Mouse (Mus musculus) ES-Bruce4 (cell line): Measurements from ENCODE around the gene Ksr2. TPM values are rescaled to one million over a fixed set of nuclear protein-coding genes. Genes with fewer than 3 reads are reported as not detected.

Experiments used
- H3K27ac ChIP-seq: 2 replicates; pipeline ENCODE4 v1.5.1; 2012; ENCODE audit warnings: low read length, inconsistent platforms; ENCODE audit not compliant: insufficient read depth
- H3K27me3 ChIP-seq: 2 replicates; pipeline ENCODE4 v1.6.1; 2012; ENCODE audit warnings: mild to moderate bottlenecking, low read length, inconsistent platforms; ENCODE audit not compliant: control insufficient read depth, poor library complexity, insufficient read depth, severe bottlenecking
- H3K36me3 ChIP-seq: 2 replicates; pipeline ENCODE4 v1.6.1; 2012; ENCODE audit warnings: inconsistent platforms, mild to moderate bottlenecking, low read length, moderate library complexity; ENCODE audit not compliant: control insufficient read depth, poor library complexity, insufficient read depth, severe bottlenecking
- H3K4me1 ChIP-seq: one replicate; pipeline ENCODE4 v1.8.1; 2011; ENCODE audit warnings: low read length; ENCODE audit not compliant: control insufficient read depth, insufficient read depth
- H3K4me3 ChIP-seq: 2 replicates; pipeline ENCODE4 v1.5.1; 2011; ENCODE audit warnings: low read depth, mild to moderate bottlenecking, low read length
- H3K9ac ChIP-seq: 2 replicates; pipeline ENCODE4 v1.6.1; 2012; ENCODE audit warnings: low read depth, mild to moderate bottlenecking, inconsistent platforms; ENCODE audit not compliant: poor library complexity, severe bottlenecking
- H3K9me3 ChIP-seq: replicated peaks from 2 replicates; pipeline ENCODE4 v1.6.1; 2012; ENCODE audit warnings: mild to moderate bottlenecking, low read length, inconsistent platforms; ENCODE audit not compliant: control insufficient read depth, poor library complexity, insufficient read depth, severe bottlenecking
- CTCF ChIP-seq: IDR thresholded peaks from one replicate; pipeline ENCODE4 v1.8.1; 2011; ENCODE audit warnings: low read depth, low read length
- EP300 ChIP-seq: IDR thresholded peaks from 2 replicates; pipeline ENCODE4 v1.6.1; 2011; ENCODE audit warnings: low read depth, low read length; ENCODE audit not compliant: insufficient read depth
- POLR2A ChIP-seq: IDR thresholded peaks from one replicate; pipeline ENCODE4 v1.8.1; 2011; ENCODE audit warnings: low read length; ENCODE audit not compliant: insufficient read depth
- polyA plus RNA-seq: library from polyadenylated mRNA; stranded (reverse); fragments of >200 nt; gene quantifications from 2 replicates; pipeline ENCODE4 v1.2.4, GENCODE M21; 2011; ENCODE audit warnings: low read depth; ENCODE audit not compliant: missing spikeins, insufficient read depth, insufficient read length

The Ksr2 gene
- polyA plus RNA-seq, 1 experiment = 1.3 TPM

GRCm38 (mm10) chr5:117550992-117551391 is 137.2 kb downstream of the Ksr2 start:
- H3K27me3 ChIP-seq = no peaks in the 10 kb centered on the region
- H3K9me3 ChIP-seq = no peaks in the 10 kb centered on the region
- H3K4me1 ChIP-seq = no peaks in the 10 kb centered on the region
- H3K9ac ChIP-seq = no peak overlapping the region
- TF ChIP-seq POLR2A (no peak), CTCF (no peak), EP300 (no peak)
- no peaks in the 10 kb centered on the region for H3K36me3 ChIP-seq
- H3K4me3 ChIP-seq = no peak overlapping the region
- H3K27ac ChIP-seq = no peak overlapping the region

DNA sequence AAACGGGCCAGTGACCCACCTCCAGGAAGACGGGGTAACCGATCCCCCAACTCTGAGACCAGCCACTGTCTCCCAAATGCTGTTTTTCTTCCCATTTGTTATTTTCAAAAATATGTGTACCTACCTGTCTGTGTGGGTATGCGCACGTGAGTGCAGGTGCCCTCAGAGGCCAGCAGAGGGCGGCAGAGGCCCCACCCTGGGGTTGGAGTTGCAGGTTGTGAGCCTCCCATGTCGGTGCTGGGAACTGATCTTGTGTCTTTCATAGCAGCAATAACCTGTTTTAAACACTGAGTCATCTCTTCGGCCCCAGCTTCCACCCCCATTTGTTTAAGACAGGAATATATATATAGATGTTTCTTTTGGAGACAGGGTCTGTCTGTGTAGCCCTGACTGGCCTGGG is 138.3 kb downstream of the Ksr2 start:
- no peaks in the 10 kb centered on the region for H3K36me3 ChIP-seq
- TF ChIP-seq CTCF = peak; percentile 10
- TF ChIP-seq EP300 = no peak
- no peaks in the 10 kb centered on the region for H3K27me3 ChIP-seq
- no peaks in the 10 kb centered on the region for H3K9me3 ChIP-seq
- no peak overlapping the region for H3K27ac ChIP-seq
- H3K4me1 ChIP-seq = no peaks in the 10 kb centered on the region
- no peak overlapping the region for H3K4me3 ChIP-seq
- no peak overlapping the region for H3K9ac ChIP-seq

- H3K27me3 ChIP-seq = no peaks in the 10 kb centered on the region
- H3K27ac ChIP-seq = no peak overlapping the region
- no peak overlapping the region for H3K4me3 ChIP-seq
These were observed 140.7 kb downstream of the Ksr2 start for GRCm38 (mm10) chr5:117554505-117554904.

GRCm38 (mm10) chr5:117556570-117556969 is 142.8 kb downstream of the Ksr2 start:
- TF ChIP-seq EP300 (no peak), CTCF (no peak), POLR2A (no peak)
- Histone ChIP-seq H3K36me3 (no peaks in the 10 kb centered on the region), H3K27ac (no peak overlapping the region), H3K27me3 (no peaks in the 10 kb centered on the region), H3K9ac (no peak overlapping the region), H3K4me1 (no peaks in the 10 kb centered on the region), H3K9me3 (no peaks in the 10 kb centered on the region), H3K4me3 (no peak overlapping the region)

More at GRCm38 (mm10) chr5:117554505-117554904, 140.7 kb downstream of the Ksr2 start:
- Histone ChIP-seq H3K9ac (no peak overlapping the region), H3K4me1 (no peaks in the 10 kb centered on the region), H3K36me3 (no peaks in the 10 kb centered on the region), H3K9me3 (no peaks in the 10 kb centered on the region)
- TF ChIP-seq CTCF = no peak
- TF ChIP-seq EP300 = no peak
- no peak for TF ChIP-seq POLR2A

- Histone ChIP-seq H3K9me3 (no peaks in the 10 kb centered on the region), H3K27me3 (no peaks in the 10 kb centered on the region), H3K9ac (no peak overlapping the region), H3K4me3 (no peak overlapping the region), H3K4me1 (no peaks in the 10 kb centered on the region), H3K27ac (no peak overlapping the region), H3K36me3 (no peaks in the 10 kb centered on the region)
- TF ChIP-seq POLR2A = no peak
- no peak for TF ChIP-seq EP300
- no peak for TF ChIP-seq CTCF
These were observed 147.3 kb downstream of the Ksr2 start for GRCm38 (mm10) chr5:117561080-117561479.

DNA sequence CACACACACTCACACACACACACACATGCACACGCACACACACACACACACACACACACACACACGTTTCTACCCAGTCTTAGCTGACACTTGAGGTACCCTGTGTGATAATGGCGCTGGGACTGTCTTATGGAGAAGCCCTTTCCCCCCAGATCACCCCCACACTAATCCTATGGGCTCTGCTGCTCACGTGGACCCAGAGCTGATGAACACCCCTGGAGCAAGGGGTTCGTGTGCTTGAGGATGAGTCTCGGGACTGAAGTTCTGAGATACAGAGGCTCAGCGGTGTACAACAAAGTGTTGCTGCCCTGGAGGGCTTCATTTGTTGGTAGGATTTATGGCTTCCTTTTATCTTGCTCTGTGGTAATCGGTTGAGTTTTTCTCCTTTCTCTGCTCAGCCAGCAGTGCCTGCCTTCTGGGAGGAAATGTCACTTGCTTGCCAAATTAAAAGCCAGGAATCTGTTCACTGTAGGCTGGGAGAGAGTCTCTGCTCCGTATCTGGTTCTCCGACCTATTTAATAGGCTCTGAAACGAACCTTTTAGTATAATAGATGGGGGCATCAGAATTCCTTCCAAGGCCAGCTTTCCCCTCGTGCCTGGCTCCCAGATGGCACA is 152.4 kb downstream of the Ksr2 start:
- no peak overlapping the region for H3K4me3 ChIP-seq
- no peak overlapping the region for H3K27ac ChIP-seq
- TF ChIP-seq EP300 = no peak
- no peak for TF ChIP-seq CTCF
- TF ChIP-seq POLR2A = no peak
- H3K27me3 ChIP-seq = no peaks in the 10 kb centered on the region
- H3K9me3 ChIP-seq = no peaks in the 10 kb centered on the region
- no peak overlapping the region for H3K9ac ChIP-seq
- H3K4me1 ChIP-seq = no peaks in the 10 kb centered on the region
- no peaks in the 10 kb centered on the region for H3K36me3 ChIP-seq
